Mouse (Mus musculus) limb, embryonic 15.5 days (tissue): ENCODE measurements at regions not wholly inside any gene's neighbourhood (a gene's known extent, or its start where the extent isn't known, plus 50 kb on each side); places are given as distances from the start of the nearest gene placed in this dataset.

Experiments
- ATAC-seq: fragments of 200-750 bp; cut with Nextera tagmentation; 2 replicates; pipeline ENCODE4 v1.8.0; 2017; ENCODE audit warnings: low read depth, moderate TSS enrichment; ENCODE audit not compliant: insufficient number of reproducible peaks, low FRiP score, low TSS enrichment
- H3K27ac ChIP-seq: fragments of 300-500 bp; sonication (generic); 2 replicates; pipeline ENCODE4 v1.5.1; 2015; ENCODE audit warnings: moderate library complexity, mild to moderate bottlenecking, inconsistent platforms
- H3K27me3 ChIP-seq: fragments of 300-500 bp; sonication (generic); 2 replicates; pipeline ENCODE4 v1.6.1; 2015; ENCODE audit warnings: inconsistent platforms
- H3K36me3 ChIP-seq: fragments of 300-500 bp; sonication (generic); 2 replicates; pipeline ENCODE4 v1.6.1; 2015; ENCODE audit warnings: inconsistent platforms
- H3K4me1 ChIP-seq: fragments of 300-500 bp; sonication (generic); 2 replicates; pipeline ENCODE4 v1.6.1; 2015; ENCODE audit warnings: inconsistent platforms
- H3K4me2 ChIP-seq: fragments of 300-500 bp; sonication (generic); 2 replicates; pipeline ENCODE4 v1.6.1; 2015; ENCODE audit warnings: mild to moderate bottlenecking, inconsistent platforms
- H3K4me3 ChIP-seq: fragments of 300-500 bp; sonication (generic); 2 replicates; pipeline ENCODE4 v1.5.1; 2015; ENCODE audit warnings: mild to moderate bottlenecking, inconsistent platforms
- H3K9ac ChIP-seq: fragments of 300-500 bp; sonication (generic); 2 replicates; pipeline ENCODE4 v1.6.1; 2015; ENCODE audit warnings: inconsistent platforms
- H3K9me3 ChIP-seq: fragments of 300-500 bp; sonication (generic); 2 replicates; pipeline ENCODE4 v1.6.1; 2016; ENCODE audit warnings: inconsistent platforms
- WGBS: fragments of 180-500 bp; shearing (Covaris S2); methylation state at CpG from one replicate; pipeline ENCODE4 v1.1.7; 2015; 5-methylcytosine and 5-hydroxymethylcytosine counted together

GRCm38 (mm10) chrX:11387200-11387940, 59.7 kb downstream of the H2al1j start:
- H3K27ac ChIP-seq = no peak overlapping the region
- H3K4me3 ChIP-seq = no peak overlapping the region
- peaks cover 11% of the 10 kb centered on the region; the same call in 1 of the 2 replicates for H3K27me3 ChIP-seq
- no peaks in the 10 kb centered on the region for H3K9me3 ChIP-seq
- H3K4me2 ChIP-seq = no peak overlapping the region
- 52% methylated on average over 9 of the region's 9 CpGs for WGBS
- no peak overlapping the region for H3K9ac ChIP-seq
- no peaks in the 10 kb centered on the region; the same call in 1 of the 2 replicates for H3K4me1 ChIP-seq
- no peaks in the 10 kb centered on the region for H3K36me3 ChIP-seq
- ATAC-seq = no peak

DNA sequence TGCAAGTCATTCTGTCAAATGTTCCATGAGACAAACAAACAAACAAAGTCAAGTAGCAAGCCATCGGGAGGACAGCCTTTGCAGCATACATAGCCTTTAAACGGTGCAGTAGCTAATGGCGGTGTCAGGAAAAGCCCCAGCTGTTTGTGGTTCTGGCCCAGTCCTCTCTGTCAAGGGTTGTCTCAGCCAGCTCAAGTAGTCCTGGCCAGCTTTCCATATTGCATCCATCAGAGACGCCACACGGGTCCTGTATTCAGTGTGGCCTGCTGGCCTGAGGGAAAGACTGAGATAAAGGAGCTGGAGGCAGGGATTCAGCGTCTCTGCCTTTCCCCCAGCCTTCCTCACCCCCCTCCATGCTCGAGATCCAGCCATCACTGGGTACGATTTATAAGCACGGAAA, 61.2 kb downstream of the H2al1j start:
- WGBS = 59% methylated on average over 9 of the region's 9 CpGs
- Histone ChIP-seq H3K4me1 (no peaks in the 10 kb centered on the region; the same call in 1 of the 2 replicates), H3K9ac (no peak overlapping the region), H3K36me3 (no peaks in the 10 kb centered on the region), H3K4me3 (no peak overlapping the region), H3K9me3 (no peaks in the 10 kb centered on the region), H3K4me2 (no peak overlapping the region), H3K27ac (no peak overlapping the region), H3K27me3 (peaks cover 11% of the 10 kb centered on the region; the same call in 1 of the 2 replicates)
- ATAC-seq = no peak

GRCm38 (mm10) chrX:11400406-11400805, 72.8 kb downstream of the H2al1j start:
- 74% methylated on average over 3 of the region's 3 CpGs for WGBS
- H3K4me2 ChIP-seq = no peak overlapping the region
- peaks cover 9% of the 10 kb centered on the region; the same call in 1 of the 2 replicates for H3K27me3 ChIP-seq
- ATAC-seq = no peak
- H3K9me3 ChIP-seq = no peaks in the 10 kb centered on the region
- H3K36me3 ChIP-seq = no peaks in the 10 kb centered on the region
- no peaks in the 10 kb centered on the region for H3K4me1 ChIP-seq
- no peak overlapping the region for H3K9ac ChIP-seq
- H3K27ac ChIP-seq = no peak overlapping the region
- H3K4me3 ChIP-seq = no peak overlapping the region

- 54% methylated on average over 4 of the region's 4 CpGs for WGBS
- Histone ChIP-seq H3K9me3 (no peaks in the 10 kb centered on the region), H3K27ac (no peak overlapping the region), H3K4me3 (no peak overlapping the region), H3K4me2 (no peak overlapping the region), H3K4me1 (no peaks in the 10 kb centered on the region), H3K36me3 (no peaks in the 10 kb centered on the region), H3K27me3 (peaks cover 10% of the 10 kb centered on the region; the same call in 1 of the 2 replicates), H3K9ac (no peak overlapping the region)
- ATAC-seq = no peak
These were observed 76.7 kb downstream of the H2al1j start for GRCm38 (mm10) chrX:11404369-11404768.

- WGBS = 53% methylated on average over 5 of the region's 5 CpGs
These were observed 84.7 kb downstream of the H2al1j start for GRCm38 (mm10) chrX:11412316-11412826.

DNA sequence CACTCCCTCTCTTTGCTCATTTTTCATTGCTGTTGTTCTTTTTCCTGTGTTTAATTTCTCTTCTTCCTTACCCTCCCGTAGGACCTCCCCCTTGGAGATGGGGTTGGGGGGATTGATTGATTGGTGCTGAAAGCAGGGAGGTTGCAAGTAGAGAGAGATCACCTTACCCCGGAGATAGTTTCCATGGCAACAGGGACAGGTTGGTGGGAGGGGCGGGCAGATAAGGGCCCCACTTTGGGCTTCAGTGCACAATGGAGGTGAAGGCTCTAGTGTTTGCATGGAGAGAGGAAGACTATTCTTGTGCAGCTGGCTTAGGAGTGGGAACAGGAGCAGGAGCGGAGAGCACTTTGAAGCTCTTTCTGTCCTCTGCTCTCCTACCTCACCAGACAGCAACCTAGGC, 88.0 kb downstream of the H2al1j start:
- Histone ChIP-seq H3K9me3 (no peaks in the 10 kb centered on the region), H3K27me3 (peaks cover 22% of the 10 kb centered on the region), H3K36me3 (no peaks in the 10 kb centered on the region), H3K4me1 (peaks cover 15% of the 10 kb centered on the region), H3K4me3 (no peak overlapping the region), H3K4me2 (no peak overlapping the region), H3K9ac (no peak overlapping the region), H3K27ac (no peak overlapping the region)
- 27% methylated on average over 4 of the region's 4 CpGs for WGBS
- ATAC-seq = no peak

More at GRCm38 (mm10) chrX:11412316-11412826, 84.7 kb downstream of the H2al1j start:
- no peak overlapping the region for H3K4me3 ChIP-seq
- no peak overlapping the region for H3K27ac ChIP-seq
- peaks cover 20% of the 10 kb centered on the region for H3K27me3 ChIP-seq
- no peak for ATAC-seq
- H3K4me2 ChIP-seq = no peak overlapping the region
- H3K9me3 ChIP-seq = no peaks in the 10 kb centered on the region
- peaks cover 2% of the 10 kb centered on the region; the same call in 1 of the 2 replicates for H3K4me1 ChIP-seq
- H3K36me3 ChIP-seq = no peaks in the 10 kb centered on the region
- H3K9ac ChIP-seq = no peak overlapping the region

DNA sequence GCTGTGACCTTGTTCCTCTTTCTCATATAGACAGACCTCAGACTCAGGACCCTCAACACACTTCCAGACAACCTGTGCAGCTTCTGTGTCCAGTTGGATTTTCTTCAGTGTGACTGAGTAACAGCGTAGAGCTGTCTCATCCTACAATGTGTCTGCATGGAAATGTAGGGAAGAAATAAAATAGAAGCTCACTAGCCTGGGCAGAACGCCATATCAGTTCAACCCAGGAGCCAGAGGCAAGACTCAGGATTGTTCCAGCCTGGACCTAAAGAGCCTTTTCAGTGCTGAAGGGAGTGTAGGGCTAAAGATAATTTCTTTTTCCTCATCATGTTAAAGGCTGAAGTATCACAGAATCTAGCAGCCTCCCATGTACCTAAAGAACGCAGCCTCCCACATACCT, 88.9 kb downstream of the H2al1j start:
- whole genome bisulfite sequencing = 95% methylated on average over 3 of the region's 3 CpGs
- peaks cover 20% of the 10 kb centered on the region for H3K27me3 ChIP-seq

GRCm38 (mm10) chrX:11417861-11418260, 90.2 kb downstream of the H2al1j start:
- 56% methylated on average over 4 of the region's 4 CpGs for WGBS
- Histone ChIP-seq H3K4me1 (peaks cover 15% of the 10 kb centered on the region), H3K27ac (no peak overlapping the region), H3K36me3 (no peaks in the 10 kb centered on the region), H3K9me3 (no peaks in the 10 kb centered on the region), H3K4me3 (no peak overlapping the region), H3K4me2 (no peak overlapping the region), H3K9ac (no peak overlapping the region), H3K27me3 (peaks cover 28% of the 10 kb centered on the region)
- no peak for ATAC-seq

More for the DNA sequence above, 88.9 kb downstream of the H2al1j start:
- no peak for ATAC-seq
- Histone ChIP-seq H3K36me3 (no peaks in the 10 kb centered on the region), H3K4me3 (no peak overlapping the region), H3K4me1 (peaks cover 15% of the 10 kb centered on the region), H3K9ac (no peak overlapping the region), H3K4me2 (no peak overlapping the region), H3K27ac (no peak overlapping the region), H3K9me3 (no peaks in the 10 kb centered on the region)

- H3K36me3 ChIP-seq = no peaks in the 10 kb centered on the region
- H3K4me3 ChIP-seq = no peak overlapping the region
- H3K27ac ChIP-seq = no peak overlapping the region
- H3K9ac ChIP-seq = no peak overlapping the region
- H3K4me2 ChIP-seq = no peak overlapping the region
- no peaks in the 10 kb centered on the region for H3K9me3 ChIP-seq
- H3K4me1 ChIP-seq = peaks cover 15% of the 10 kb centered on the region
- WGBS = 75% methylated on average over 10 of the region's 10 CpGs
- peaks cover 32% of the 10 kb centered on the region for H3K27me3 ChIP-seq
- no peak for ATAC-seq
These were observed 90.6 kb downstream of the H2al1j start for GRCm38 (mm10) chrX:11418261-11418660.

GRCm38 (mm10) chrX:11419162-11419631, 91.6 kb downstream of the H2al1j start:
- ATAC-seq = no peak; the same call in 1 of the 2 replicates
- Histone ChIP-seq H3K27me3 (peaks cover 37% of the 10 kb centered on the region), H3K36me3 (no peaks in the 10 kb centered on the region), H3K4me2 (no peak overlapping the region), H3K9ac (no peak overlapping the region), H3K27ac (peak overlapping the region; percentile 2; the same call in 1 of the 2 replicates), H3K9me3 (no peaks in the 10 kb centered on the region), H3K4me1 (peaks cover 15% of the 10 kb centered on the region), H3K4me3 (no peak overlapping the region)
- 38% methylated on average over 5 of the region's 5 CpGs for WGBS

DNA sequence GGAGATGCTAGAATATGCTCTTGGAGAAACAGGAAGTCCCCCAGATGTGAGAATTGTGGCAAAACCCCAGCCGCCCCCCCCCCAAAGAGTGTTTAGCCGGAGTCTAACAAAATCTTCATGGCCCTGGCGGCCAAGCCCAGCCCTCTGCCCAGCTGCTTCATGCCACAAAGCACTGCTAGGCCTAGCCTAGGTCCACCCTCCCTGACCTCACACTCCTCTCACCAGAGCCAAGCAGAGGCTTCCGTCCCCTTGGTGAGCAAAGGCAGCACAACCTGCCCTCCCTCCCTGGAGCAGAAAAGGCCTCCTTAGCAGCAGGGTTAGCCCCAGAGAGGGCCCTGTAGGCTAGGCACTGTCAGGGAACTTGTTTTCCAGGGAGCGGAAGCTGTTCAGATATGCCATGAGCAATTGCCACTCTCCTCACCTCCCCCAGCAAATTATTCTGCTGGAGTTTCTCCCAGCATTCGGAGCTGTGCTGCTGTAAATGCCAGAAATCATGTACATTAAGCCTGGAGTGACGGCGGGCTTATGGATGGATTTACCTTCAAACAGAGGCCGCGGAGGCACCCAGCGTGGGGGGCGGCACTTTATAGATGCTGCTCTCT, 104.9 kb downstream of the H2al1j start:
- no peak overlapping the region for H3K9ac ChIP-seq
- H3K27me3 ChIP-seq = peaks cover 38% of the 10 kb centered on the region
- H3K36me3 ChIP-seq = no peaks in the 10 kb centered on the region
- peak overlapping the region; percentile 33; the same call in 1 of the 2 replicates for H3K27ac ChIP-seq
- H3K4me2 ChIP-seq = no peak overlapping the region
- no peak overlapping the region for H3K4me3 ChIP-seq
- WGBS = 40% methylated on average over 12 of the region's 12 CpGs
- ATAC-seq = no peak
- peaks cover 12% of the 10 kb centered on the region for H3K4me1 ChIP-seq
- no peaks in the 10 kb centered on the region for H3K9me3 ChIP-seq

GRCm38 (mm10) chrX:11435338-11435737, 107.7 kb downstream of the H2al1j start:
- peaks cover 12% of the 10 kb centered on the region for H3K4me1 ChIP-seq
- no peaks in the 10 kb centered on the region for H3K9me3 ChIP-seq
- WGBS = 57% methylated on average over 6 of the region's 6 CpGs
- peaks cover 36% of the 10 kb centered on the region for H3K27me3 ChIP-seq
- H3K36me3 ChIP-seq = no peaks in the 10 kb centered on the region
- H3K27ac ChIP-seq = no peak overlapping the region
- no peak for ATAC-seq
- no peak overlapping the region for H3K4me3 ChIP-seq
- H3K9ac ChIP-seq = no peak overlapping the region
- H3K4me2 ChIP-seq = no peak overlapping the region
